Mouse (Mus musculus): Measurements from ENCODE around the gene Ccdc50. TPM values are rescaled to one million over a fixed set of nuclear protein-coding genes. Genes with fewer than 3 reads are reported as not detected.

Ccdc50 gene
- total RNA-seq, 2 experiments from 2014 or later, result 45.8 to 55.3 TPM

Other genes starting within 250 kb of the Ccdc50 start
- gene Ostn, start 81.4 kb upstream of the Ccdc50 start, total RNA-seq (2021), result not detected
- gene Uts2b, start 18.6 kb upstream of the Ccdc50 start, total RNA-seq (2021), result not detected

Data from layer of hippocampus, adult 18-20 months (tissue).